In genomic region chr17:41830972-41831371, GRCm38 (mm10) we compare ENCODE assay signal across 26 mouse cellular contexts.
"Had no signal": no experiment of that assay in that cellular context is flagged by ENCODE, and none has a peak within 500 bp of the region (broad histone marks: within the 10 kb centered on the region; RNA-seq: fewer than 3 reads in every experiment).

No protein-coding gene starts in this region.

- H3K4me1 ChIP-seq: limb, embryonic 10.5 days; limb, embryonic 12.5 days; limb, embryonic 13.5 days; limb, embryonic 15.5 days; liver, embryonic 12.5 days; liver, embryonic 13.5 days; liver, embryonic 15.5 days; lung, embryonic 15.5 days; megakaryocyte, embryonic 14.5 days; midbrain, embryonic 10.5 days; midbrain, embryonic 12.5 days; midbrain, embryonic 13.5 days; midbrain, embryonic 15.5 days had no signal

- H3K4me3 ChIP-seq: limb, embryonic 10.5 days; limb, embryonic 12.5 days; limb, embryonic 13.5 days; limb, embryonic 15.5 days; liver, embryonic 12.5 days; liver, embryonic 13.5 days; liver, embryonic 15.5 days; lung, embryonic 15.5 days; megakaryocyte, embryonic 14.5 days; midbrain, embryonic 10.5 days; midbrain, embryonic 12.5 days; midbrain, embryonic 13.5 days; midbrain, embryonic 15.5 days; myocyte had no signal

- ATAC-seq: liver, embryonic 12.5 days; liver, postnatal 0 days; lung, postnatal 0 days; midbrain, embryonic 13.5 days; midbrain, embryonic 15.5 days; midbrain, embryonic 16.5 days had no signal

- DNase-seq: left cerebral cortex, postnatal 4 days; liver; liver, embryonic 13.5 days; liver, postnatal 0 days; lung, adult 18-20 months; lung, embryonic 14.5 days; lung, postnatal 10 days; lung, postnatal 14 days; lung, postnatal 36 days; lung, postnatal 4 days; midbrain, embryonic 14.5 days had no signal
